In the genomic region with DNA sequence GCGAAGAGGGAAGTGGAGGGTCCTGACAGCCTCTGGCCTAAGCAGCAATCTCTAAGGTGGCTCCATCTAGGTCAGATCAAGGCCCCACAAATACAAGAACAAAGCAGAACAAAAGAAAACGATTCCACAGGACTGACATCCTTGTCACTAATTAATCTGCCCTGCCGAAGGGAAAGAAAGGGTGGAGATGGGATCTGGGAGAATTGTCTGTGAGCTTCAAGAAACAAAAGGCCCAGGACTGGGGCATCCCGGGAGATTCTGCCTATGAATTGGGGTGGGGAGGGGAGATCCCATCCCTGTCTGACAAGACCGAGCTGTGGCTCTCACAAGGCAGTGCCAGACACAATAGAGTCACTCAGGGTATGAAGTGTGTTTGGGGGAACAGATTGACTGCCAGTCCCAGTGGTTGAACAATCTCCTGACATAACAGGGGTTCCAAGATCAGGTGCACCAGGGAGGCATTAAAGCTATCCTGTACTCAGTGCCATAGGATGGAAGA, we compare ENCODE assay signal across 19 mouse cellular contexts. TPM values are rescaled to one million over a fixed set of nuclear protein-coding genes. Genes with fewer than 3 reads are reported as not detected.
DNase-seq lines count a peak whose midpoint lies in the region; ATAC-seq lines count a peak whose summit lies in the region.
"Had no signal": no experiment of that assay in that cellular context is flagged by ENCODE, and none has a peak within 500 bp of the region (broad histone marks: within the 10 kb centered on the region; RNA-seq: fewer than 3 reads in every experiment).

No protein-coding gene starts in this region.

- 30% methylated on average over 5 of the region's 5 CpGs for WGBS in neural tube, embryonic 11.5 days
- 20% methylated on average over 5 of the region's 5 CpGs for WGBS in hindbrain, embryonic 13.5 days
- 34% methylated on average over 5 of the region's 5 CpGs for WGBS in neural tube, embryonic 12.5 days

- no peak overlapping the region for H3K4me3 ChIP-seq in neural tube, embryonic 11.5 days (ENCODE audit: low read depth, low read length)
- 0 out of 2 replicates have a peak overlapping the region, but pooled peaks have one; percentile 0 for H3K4me3 ChIP-seq in hindbrain, embryonic 13.5 days
- H3K4me3 ChIP-seq in neural tube, embryonic 12.5 days = no peak overlapping the region
- H3K4me3 ChIP-seq: embryonic facial prominence, embryonic 15.5 days; heart, embryonic 13.5 days; limb, embryonic 12.5 days had no signal

- H3K9me3 ChIP-seq in neural tube, embryonic 11.5 days (ENCODE audit: control insufficient read depth, low read length) = no peaks in the 10 kb centered on the region
- H3K9me3 ChIP-seq in hindbrain, embryonic 13.5 days = no peaks in the 10 kb centered on the region
- H3K9me3 ChIP-seq in neural tube, embryonic 12.5 days = no peaks in the 10 kb centered on the region
- H3K9me3 ChIP-seq: embryonic facial prominence, embryonic 15.5 days; heart, embryonic 13.5 days had no signal

- no peak overlapping the region for H3K27ac ChIP-seq in neural tube, embryonic 11.5 days (ENCODE audit: low read depth, low read length)
- H3K27ac ChIP-seq in hindbrain, embryonic 13.5 days = peak overlapping the region; percentile 75
- H3K27ac ChIP-seq in neural tube, embryonic 12.5 days = 0 out of 2 replicates have a peak overlapping the region, but pooled peaks have one; percentile 13
- H3K27ac ChIP-seq: embryonic facial prominence, embryonic 15.5 days; heart, embryonic 13.5 days; limb, embryonic 12.5 days; stomach, postnatal 0 days had no signal

- H3K4me1 ChIP-seq in neural tube, embryonic 11.5 days (ENCODE audit: control insufficient read depth, insufficient read depth, low read length) = peaks cover 9% of the 10 kb centered on the region; the same call in 1 of the 2 replicates
- H3K4me1 ChIP-seq in hindbrain, embryonic 13.5 days (replicated peaks) = peaks cover 70% of the 10 kb centered on the region
- H3K4me1 ChIP-seq in neural tube, embryonic 12.5 days = peaks cover 56% of the 10 kb centered on the region
- H3K4me1 ChIP-seq: embryonic facial prominence, embryonic 15.5 days had no signal

- DNase-seq in neural tube, embryonic 11.5 days (ENCODE audit: low spot score) = no peak
- no peak for DNase-seq in neural tube, embryonic 10.5 days (ENCODE audit: extremely low spot score, low spot score)
- no peak for DNase-seq in layer of hippocampus, adult 9-11 months
- no peak for DNase-seq in testis, postnatal 14 days (ENCODE audit: low spot score)
- DNase-seq: cerebellum, adult 18-20 months; kidney, adult 18-20 months; right cerebral cortex, postnatal 14 days; thymus, postnatal 25 days had no signal

- H3K9ac ChIP-seq in neural tube, embryonic 11.5 days (ENCODE audit: low read length) = peak overlapping the region; percentile 26; the same call in 1 of the 2 replicates
- peak overlapping the region; percentile 53 for H3K9ac ChIP-seq in hindbrain, embryonic 13.5 days
- 0 out of 2 replicates have a peak overlapping the region, but pooled peaks have one; percentile 27 for H3K9ac ChIP-seq in neural tube, embryonic 12.5 days
- H3K9ac ChIP-seq: embryonic facial prominence, embryonic 15.5 days; heart, embryonic 13.5 days; limb, embryonic 12.5 days had no signal

- no peak overlapping the region; the same call in 1 of the 2 replicates for H3K4me2 ChIP-seq in neural tube, embryonic 11.5 days (ENCODE audit: low read depth)
- H3K4me2 ChIP-seq in hindbrain, embryonic 13.5 days = peak overlapping the region; percentile 70
- peak overlapping the region; percentile 32 for H3K4me2 ChIP-seq in neural tube, embryonic 12.5 days (replicated peaks)
- H3K4me2 ChIP-seq: embryonic facial prominence, embryonic 15.5 days; heart, embryonic 13.5 days; limb, embryonic 12.5 days had no signal

- no peak for ATAC-seq in neural tube, embryonic 11.5 days (ENCODE audit: insufficient read depth, low FRiP score, low TSS enrichment)
- ATAC-seq in hindbrain, embryonic 13.5 days (ENCODE audit: low FRiP score) = no peak
- no peak for ATAC-seq in neural tube, embryonic 12.5 days (ENCODE audit: low FRiP score, low read depth)
- no peak for ATAC-seq in activated CD4-positive, CD25-positive, alpha-beta regulatory T cell, adult 4 months

- H3K36me3 ChIP-seq in neural tube, embryonic 11.5 days (ENCODE audit: control insufficient read depth, insufficient read depth, low read length) = no peaks in the 10 kb centered on the region
- H3K36me3 ChIP-seq in hindbrain, embryonic 13.5 days = peaks cover 86% of the 10 kb centered on the region
- peaks cover 36% of the 10 kb centered on the region for H3K36me3 ChIP-seq in neural tube, embryonic 12.5 days
- H3K36me3 ChIP-seq: embryonic facial prominence, embryonic 15.5 days; limb, embryonic 12.5 days had no signal

- no peaks in the 10 kb centered on the region for H3K27me3 ChIP-seq in neural tube, embryonic 11.5 days (ENCODE audit: control insufficient read depth, insufficient read depth, low read length)
- H3K27me3 ChIP-seq in hindbrain, embryonic 13.5 days = no peaks in the 10 kb centered on the region
- H3K27me3 ChIP-seq in neural tube, embryonic 12.5 days (replicated peaks) = no peaks in the 10 kb centered on the region

RNA-seq across cellular contexts. Expression of gene Fam20c, which starts 7.6 kb away (rescaled TPM):
- polyA plus RNA-seq in neural tube, embryonic 11.5 days (2014; fragmentation: Nextera tagmentation; extraction: Ambion mirVana) = 25.5 and 28.2 TPM in 2 replicates
- polyA plus RNA-seq in hindbrain, embryonic 13.5 days (2015; fragmentation: Nextera tagmentation; extraction: Ambion mirVana) = 48.0 and 51.5 TPM in 2 replicates
- polyA plus RNA-seq in neural tube, embryonic 12.5 days (2016; fragmentation: Nextera tagmentation; extraction: Ambion mirVana) = 46.9 and 51.9 TPM in 2 replicates
- polyA plus RNA-seq in activated CD4-positive, CD25-positive, alpha-beta regulatory T cell, adult 4 months (2017; shearing (Covaris generic)) = not detected

RNA-seq across cellular contexts. Expression of gene Gm5294, which starts 58.0 kb away (rescaled TPM):
- not detected in 2 replicates for polyA plus RNA-seq in neural tube, embryonic 11.5 days (2014; fragmentation: Nextera tagmentation; extraction: Ambion mirVana)
- polyA plus RNA-seq in hindbrain, embryonic 13.5 days (2015; fragmentation: Nextera tagmentation; extraction: Ambion mirVana) = 0.73 and 0.97 TPM in 2 replicates
- polyA plus RNA-seq in neural tube, embryonic 12.5 days (2016; fragmentation: Nextera tagmentation; extraction: Ambion mirVana) = not detected in 2 replicates
- not detected for polyA plus RNA-seq in activated CD4-positive, CD25-positive, alpha-beta regulatory T cell, adult 4 months (2017; shearing (Covaris generic))
- polyA plus RNA-seq: C2C12; embryonic facial prominence, embryonic 15.5 days; frontal cortex, adult 2 months; heart, embryonic 13.5 days; large intestine, adult 2 months; limb, embryonic 12.5 days; liver, embryonic 16.5 days; stomach, postnatal 0 days had no signal

Comparison
In these comparisons a context has a peak if more than half of its experiments do, and no peak if none do; other contexts are left out.
1. RNA of gene Fam20c, which starts 7.6 kb away (polyA plus RNA-seq): 46.9 to 51.9 TPM in neural tube, embryonic 12.5 days, 48.0 to 51.5 TPM in hindbrain, embryonic 13.5 days and 25.5 to 28.2 TPM in neural tube, embryonic 11.5 days; not detected in activated CD4-positive, CD25-positive, alpha-beta regulatory T cell, adult 4 months; every median in the first group is over 10 times any median in the second.
2. Peak in every context shown above with its lines, with median percentiles within 50 percentile points of each other: H3K9ac ChIP-seq.